Mouse (Mus musculus): ENCODE results near the gene Tinag. TPM values are rescaled to one million over a fixed set of nuclear protein-coding genes. Genes with fewer than 3 reads are reported as not detected.

The Tinag gene
- polyA plus RNA-seq, 1 experiment from 2014 or later: 11.9 TPM

- 93% methylated on average over 1 of the region's 1 CpGs for WGBS
- no peak for ATAC-seq (ENCODE audit: insufficient read depth, low FRiP score, low read depth)
- H3K4me1 ChIP-seq: no peaks in the 10 kb centered on the region
Observed at GRCm38 (mm10) chr9:76996021-76996420, 49.6 kb downstream of the Tinag start.

GRCm38 (mm10) chr9:76989946-76990345 lies 55.6 kb downstream of the Tinag start:
- no peak overlapping the region for H3K9ac ChIP-seq
- no peak overlapping the region for H3K4me3 ChIP-seq (replicated peaks)
- H3K4me1 ChIP-seq: no peaks in the 10 kb centered on the region
- H3K9me3 ChIP-seq: no peaks in the 10 kb centered on the region
- no peaks in the 10 kb centered on the region for H3K36me3 ChIP-seq
- H3K27ac ChIP-seq: no peak overlapping the region
- H3K27me3 ChIP-seq (replicated peaks): no peaks in the 10 kb centered on the region
- H3K4me2 ChIP-seq: no peak overlapping the region
- no peak for ATAC-seq (ENCODE audit: insufficient read depth, low FRiP score, low read depth)

More at GRCm38 (mm10) chr9:76996021-76996420, 49.6 kb downstream of the Tinag start:
- H3K4me3 ChIP-seq (replicated peaks): no peak overlapping the region
- H3K4me2 ChIP-seq: no peak overlapping the region
- no peaks in the 10 kb centered on the region for H3K9me3 ChIP-seq
- H3K36me3 ChIP-seq: no peaks in the 10 kb centered on the region
- H3K9ac ChIP-seq: no peak overlapping the region
- H3K27ac ChIP-seq: no peak overlapping the region
- no peaks in the 10 kb centered on the region for H3K27me3 ChIP-seq (replicated peaks)

- Histone ChIP-seq H3K4me2 (no peak overlapping the region), H3K27me3 (replicated peaks) (no peaks in the 10 kb centered on the region), H3K9me3 (no peaks in the 10 kb centered on the region), H3K9ac (no peak overlapping the region), H3K27ac (no peak overlapping the region), H3K4me1 (no peaks in the 10 kb centered on the region), H3K4me3 (replicated peaks) (no peak overlapping the region), H3K36me3 (no peaks in the 10 kb centered on the region)
- 71% methylated on average over 1 of the region's 1 CpGs for WGBS
- no peak for ATAC-seq (ENCODE audit: insufficient read depth, low FRiP score, low read depth)
Observed at GRCm38 (mm10) chr9:76934813-76935212, 110.8 kb downstream of the Tinag start.

GRCm38 (mm10) chr9:76915093-76915661 lies 130.4 kb downstream of the Tinag start:
- no peak overlapping the region for H3K27ac ChIP-seq
- no peaks in the 10 kb centered on the region for H3K4me1 ChIP-seq
- no peak overlapping the region for H3K4me3 ChIP-seq (replicated peaks)
- no peaks in the 10 kb centered on the region for H3K9me3 ChIP-seq
- no peaks in the 10 kb centered on the region for H3K36me3 ChIP-seq
- no peak overlapping the region for H3K4me2 ChIP-seq
- no peak for ATAC-seq (ENCODE audit: insufficient read depth, low FRiP score, low read depth)
- H3K27me3 ChIP-seq (replicated peaks): no peaks in the 10 kb centered on the region
- 81% methylated on average over 5 of the region's 5 CpGs for WGBS
- no peak overlapping the region for H3K9ac ChIP-seq
